Comparison of ENCODE assay signal across 15 mouse cellular contexts in genomic region chr12:69214393-69214792, GRCm38 (mm10).
"Had no signal": no experiment of that assay in that cellular context is flagged by ENCODE, and none has a peak within 500 bp of the region (broad histone marks: within the 10 kb centered on the region; RNA-seq: fewer than 3 reads in every experiment).

No protein-coding gene starts in this region.

- H3K4me1 ChIP-seq: kidney, embryonic 15.5 days; limb, embryonic 13.5 days had no signal

- H3K4me3 ChIP-seq: kidney, embryonic 15.5 days; limb, embryonic 13.5 days had no signal

- H3K4me2 ChIP-seq: kidney, embryonic 15.5 days; limb, embryonic 13.5 days; lung, embryonic 14.5 days; midbrain, embryonic 11.5 days had no signal

- H3K9me3 ChIP-seq: kidney, embryonic 15.5 days; limb, embryonic 13.5 days had no signal

- H3K27ac ChIP-seq: kidney, embryonic 15.5 days; limb, embryonic 13.5 days; liver, embryonic 14.5 days; macrophage had no signal

- DNase-seq: kidney, adult 8-10 months; kidney, postnatal 10 days; kidney, postnatal 36 days; left cerebral cortex, postnatal 4 days; liver, postnatal 0 days; lung, embryonic 14.5 days; midbrain, embryonic 14.5 days; right cerebral cortex, postnatal 4 days; thymus, postnatal 25 days had no signal

- ATAC-seq: liver, postnatal 0 days; lung, postnatal 0 days had no signal

- H3K27me3 ChIP-seq: kidney, embryonic 15.5 days; limb, embryonic 13.5 days had no signal

- H3K9ac ChIP-seq: kidney, embryonic 15.5 days; limb, embryonic 13.5 days; liver, embryonic 14.5 days; liver, postnatal 0 days; lung, embryonic 14.5 days had no signal
